Mouse (Mus musculus) lung, adult 18-20 months (tissue): Measurements from ENCODE around the gene Ccdc141.
A peak's percentile ranks its signal among the peaks of the same experiment; 100 is the strongest.
"Not testable (repeated sequence)": the region's sequence is repeated elsewhere in the genome, so short reads cannot be mapped to it uniquely, and the experiment has no call there.

Experiments used
- DNase-seq, 2 experiments: peaks; one replicate each; pipeline ENCODE4 v3.0.0; 2022; ENCODE audit warnings: mixed read lengths in 2 of 2

Gene Ccdc141

DNA sequence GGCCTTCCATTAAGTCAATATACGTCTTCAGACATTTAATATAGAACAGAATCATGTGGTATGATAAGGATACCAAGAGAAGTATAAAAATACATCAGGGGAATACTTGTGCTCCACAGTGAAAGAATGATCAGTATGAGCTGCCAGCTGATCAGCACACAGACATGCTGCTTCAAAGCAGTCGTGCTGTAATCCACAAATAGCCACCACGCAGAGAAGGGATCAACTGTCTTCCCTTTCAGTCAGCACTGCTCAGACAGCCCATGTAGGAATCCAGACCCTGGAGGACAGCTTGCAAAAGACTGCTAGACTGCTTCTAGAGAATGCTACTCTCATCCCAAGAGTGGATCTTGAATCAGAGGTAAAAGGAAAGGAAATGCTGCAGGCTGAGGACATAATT, 127.5 kb downstream of the Ccdc141 start:
- no peak for DNase-seq

GRCm38 (mm10) chr2:77039683-77040082, 130.8 kb downstream of the Ccdc141 start:
- no peak for DNase-seq

DNA sequence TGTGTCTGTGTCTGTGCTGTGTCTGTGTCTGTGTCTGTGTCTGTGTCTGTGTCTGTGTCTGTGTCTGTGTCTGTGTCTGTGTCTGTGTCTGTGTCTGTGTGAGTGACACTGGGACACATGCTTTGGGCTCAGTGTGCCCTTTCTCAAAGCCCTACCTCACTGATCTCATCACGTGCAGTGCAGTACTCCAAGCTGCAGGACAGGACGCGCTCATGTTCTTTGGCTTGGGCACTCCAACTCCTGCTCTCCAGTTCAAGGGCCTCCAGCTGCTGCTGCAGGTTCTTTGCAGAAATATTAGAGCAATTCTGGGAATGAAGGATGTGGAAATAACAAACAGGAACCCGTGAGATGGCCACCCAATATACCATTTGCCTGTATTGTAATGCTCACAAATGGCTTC, 131.2 kb downstream of the Ccdc141 start:
- DNase-seq = peak; percentile 31 to 54

DNA sequence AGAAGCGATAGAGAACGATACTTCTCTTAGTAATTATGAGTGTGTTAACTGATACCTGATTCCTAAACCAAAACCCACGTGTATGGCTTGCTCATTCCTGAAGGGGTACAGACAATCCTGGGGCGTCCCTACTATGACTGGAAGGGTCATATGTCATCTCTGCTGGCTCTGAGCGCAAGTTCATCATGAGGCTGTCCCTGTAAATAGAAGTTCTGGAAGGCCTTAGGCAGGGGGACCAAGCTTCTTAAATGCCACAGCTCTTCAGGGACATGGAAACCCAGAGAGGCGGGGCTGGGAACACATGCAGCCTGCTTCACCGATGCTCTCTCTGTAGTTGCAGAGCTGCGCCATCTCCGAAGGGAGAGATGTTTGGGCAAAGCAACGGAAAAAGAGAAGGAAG, 133.2 kb downstream of the Ccdc141 start:
- DNase-seq = no peak

DNA sequence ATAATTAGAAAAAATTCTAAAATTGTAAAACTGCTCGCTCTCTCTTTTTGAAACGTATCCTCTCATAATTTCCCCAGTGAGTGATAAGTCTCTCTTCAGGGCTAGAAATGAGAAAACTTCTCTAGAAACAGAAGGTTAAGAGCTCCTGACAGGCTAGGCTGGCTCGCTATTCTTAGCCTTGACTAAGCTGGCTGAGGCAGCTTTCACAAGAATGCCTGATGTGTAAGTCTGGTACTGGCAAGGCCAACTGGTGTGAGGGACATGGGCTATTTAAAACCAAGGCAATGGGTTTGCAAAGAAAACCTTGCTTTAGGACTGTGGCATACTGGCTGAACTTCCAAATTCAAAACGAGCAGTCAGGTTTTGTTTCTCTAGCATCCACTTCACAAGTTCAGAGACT, 136.3 kb downstream of the Ccdc141 start:
- DNase-seq = no peak

- no peak for DNase-seq
Measured at GRCm38 (mm10) chr2:77033322-77034060, 136.9 kb downstream of the Ccdc141 start.

DNA sequence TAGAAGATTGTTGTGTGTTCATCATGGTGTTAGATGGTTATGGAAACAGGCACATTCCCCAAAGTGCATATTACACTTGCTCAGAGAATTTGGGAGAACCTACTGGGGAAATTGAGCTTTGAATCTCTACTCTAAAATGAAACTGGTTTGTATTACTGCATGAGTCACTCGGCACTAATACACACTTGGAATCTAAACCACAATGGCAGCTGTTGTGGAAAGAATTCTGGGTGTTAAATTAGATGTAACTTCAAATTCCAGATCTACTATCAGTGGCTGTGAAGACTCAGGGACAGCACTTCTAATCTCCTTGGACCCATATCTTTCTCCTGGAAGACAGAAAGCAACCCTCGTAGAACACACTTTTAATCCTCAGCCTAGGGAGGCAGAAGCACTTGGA, 149.8 kb downstream of the Ccdc141 start:
- DNase-seq = no peak

- DNase-seq = no peak
Measured at GRCm38 (mm10) chr2:77017735-77018134, 152.7 kb downstream of the Ccdc141 start.

GRCm38 (mm10) chr2:77013449-77013848, 157.0 kb downstream of the Ccdc141 start:
- DNase-seq = not testable (repeated sequence)

- DNase-seq = no peak
Measured at GRCm38 (mm10) chr2:77011981-77012380, 158.5 kb downstream of the Ccdc141 start.

DNA sequence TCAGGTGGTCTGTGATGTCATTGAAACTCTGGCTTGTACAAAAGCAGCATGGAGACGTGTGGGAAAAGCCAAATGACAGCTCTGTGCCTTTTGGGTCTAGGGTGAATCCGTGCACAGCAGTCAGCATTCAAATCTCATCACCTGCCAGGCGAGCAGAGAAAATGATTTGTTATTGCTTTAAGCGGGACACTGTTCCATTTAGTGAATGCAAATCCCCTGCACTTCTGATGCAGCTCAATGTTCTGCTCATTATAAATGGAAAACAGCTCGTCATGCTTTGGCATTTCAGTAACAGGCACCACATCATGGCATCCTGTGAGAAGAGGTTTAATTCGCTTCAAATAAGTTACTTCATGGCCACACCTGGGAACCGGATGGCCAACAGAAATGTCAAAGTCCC, 163.4 kb downstream of the Ccdc141 start:
- DNase-seq = no peak

- peak in 1 of 2 experiments; percentile 12 for DNase-seq
Measured at GRCm38 (mm10) chr2:77003148-77003547, 167.3 kb downstream of the Ccdc141 start.

DNA sequence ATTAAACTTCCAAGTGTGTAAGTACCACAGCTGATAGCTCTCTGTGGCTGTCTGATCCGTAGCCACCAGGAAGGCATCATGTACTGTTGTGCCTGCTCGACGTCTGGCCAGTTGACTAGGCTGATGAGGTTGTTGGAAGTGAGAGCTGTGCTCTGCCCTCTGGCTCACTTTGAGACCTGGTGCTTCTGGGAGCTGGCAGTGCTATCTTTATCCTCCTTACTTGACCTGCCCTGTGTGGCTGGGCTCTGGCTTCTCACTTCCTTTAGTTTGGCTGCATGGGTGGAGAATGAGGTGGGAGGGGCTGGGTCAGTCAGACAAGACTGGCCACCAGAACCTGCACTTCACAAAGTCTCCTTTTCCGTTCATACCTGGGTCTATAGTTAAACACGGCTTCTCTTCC, 172.1 kb downstream of the Ccdc141 start:
- no peak for DNase-seq

DNA sequence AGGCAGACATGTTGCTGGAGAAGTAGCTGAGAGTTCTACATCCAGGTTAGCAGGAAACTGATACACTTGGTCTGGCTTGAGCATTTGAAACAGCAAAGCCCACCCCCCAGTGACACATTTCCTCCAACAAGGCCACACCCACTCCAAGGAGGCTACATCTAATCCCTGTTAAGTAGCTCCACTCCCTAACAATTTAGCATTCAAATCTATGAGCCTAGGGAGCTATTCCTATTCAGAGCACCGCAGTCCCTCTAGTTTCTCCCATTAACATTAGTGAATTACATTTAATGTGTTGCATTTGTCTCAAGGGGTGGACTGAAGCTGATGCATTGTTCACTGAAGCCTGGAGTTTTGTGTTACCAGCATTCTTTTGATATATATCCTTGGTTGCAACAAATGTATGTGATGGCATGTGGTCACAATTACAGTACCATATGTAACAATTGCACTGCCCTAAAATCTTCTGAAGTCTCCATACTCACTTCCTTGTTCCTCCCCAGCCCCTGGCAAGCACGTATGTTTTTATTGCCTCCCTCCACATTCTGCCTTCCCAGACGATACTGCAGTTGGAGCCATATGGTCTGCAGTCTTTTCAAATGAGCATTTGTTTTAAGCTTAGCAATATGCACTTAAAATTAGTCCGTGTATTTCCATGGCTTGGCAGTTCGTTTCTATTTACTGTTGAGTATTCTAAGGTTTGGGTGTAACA, 177.8 kb downstream of the Ccdc141 start:
- DNase-seq = no peak

GRCm38 (mm10) chr2:76987317-76987716, 183.1 kb downstream of the Ccdc141 start:
- DNase-seq = peak; percentile 11 to 27

DNA sequence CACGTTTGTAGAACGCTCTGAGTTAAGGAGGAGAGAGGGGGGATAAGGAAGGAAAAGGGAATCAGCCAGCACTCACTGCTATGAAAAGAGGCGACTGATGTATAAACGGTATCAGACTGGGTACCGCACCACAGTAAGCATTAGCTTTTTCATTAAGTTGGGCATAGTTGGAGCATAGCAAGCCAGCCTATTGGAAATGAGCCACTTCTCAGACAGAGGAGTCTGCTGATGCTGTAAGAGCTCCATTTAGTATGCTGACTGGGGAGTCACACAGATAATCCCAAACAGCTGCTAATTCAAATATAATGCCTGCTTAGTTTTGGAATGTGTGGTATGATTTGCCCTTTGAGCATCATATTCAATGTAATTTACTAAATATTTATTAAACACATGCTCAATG, 186.1 kb downstream of the Ccdc141 start:
- no peak for DNase-seq

DNA sequence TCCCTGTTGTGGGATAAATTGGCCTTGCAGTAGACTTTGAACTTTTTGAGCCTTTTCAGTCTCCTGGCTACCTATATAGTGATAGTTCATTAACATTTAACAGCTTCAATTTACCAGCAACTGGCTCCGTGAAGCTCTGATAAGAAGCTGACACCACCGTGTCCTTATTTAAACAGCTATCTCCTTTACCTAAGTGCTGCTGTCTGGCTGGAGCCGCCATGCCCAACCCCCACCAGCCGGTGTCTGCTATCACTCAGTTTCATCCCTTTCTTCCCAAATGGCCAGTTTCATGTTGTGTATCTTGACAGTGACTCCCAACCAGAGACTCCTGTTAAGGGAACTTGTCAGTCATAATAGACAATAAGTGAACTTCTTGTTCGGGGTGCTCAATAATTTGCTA, 186.8 kb downstream of the Ccdc141 start:
- DNase-seq = no peak

DNA sequence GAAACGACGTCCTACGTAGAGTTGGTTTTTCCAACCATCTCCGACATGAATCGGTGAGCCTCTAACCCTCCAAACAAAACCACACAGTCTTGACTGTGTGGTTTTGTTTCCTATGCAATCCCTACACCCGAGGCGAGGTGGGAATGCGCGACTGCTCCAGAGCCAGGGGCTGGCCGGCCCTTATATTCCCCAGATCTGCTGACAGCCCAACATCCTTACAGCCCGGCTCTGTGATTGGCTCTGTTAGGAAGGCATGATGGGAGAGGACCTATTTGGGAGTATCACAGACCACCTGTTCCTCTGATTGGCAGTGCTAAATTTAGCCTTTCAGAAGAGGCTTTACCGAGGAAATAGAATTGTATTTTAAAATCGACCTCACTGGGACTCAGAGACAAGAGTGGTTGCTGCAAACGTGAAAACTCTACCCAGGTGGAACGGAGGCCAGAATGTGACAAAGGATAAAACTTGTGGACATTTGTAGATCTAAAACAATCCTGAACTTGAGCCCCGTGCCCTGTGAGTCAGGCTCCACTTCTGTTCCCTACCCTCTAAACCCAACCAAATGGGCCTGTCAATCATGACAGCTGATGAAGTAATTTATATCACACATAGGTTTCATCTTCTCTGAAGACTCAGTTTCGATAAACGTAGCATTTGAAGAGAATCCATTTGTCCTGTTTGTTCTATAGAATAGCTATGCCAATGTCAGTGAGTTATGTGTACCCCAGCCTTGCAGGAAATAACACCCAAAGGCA, 187.9 kb downstream of the Ccdc141 start, which contains the start of gene Ttn:
Ttn (minus strand) TSS at position 157 of the 755 bp plus-strand sequence.
- no peak for DNase-seq

DNA sequence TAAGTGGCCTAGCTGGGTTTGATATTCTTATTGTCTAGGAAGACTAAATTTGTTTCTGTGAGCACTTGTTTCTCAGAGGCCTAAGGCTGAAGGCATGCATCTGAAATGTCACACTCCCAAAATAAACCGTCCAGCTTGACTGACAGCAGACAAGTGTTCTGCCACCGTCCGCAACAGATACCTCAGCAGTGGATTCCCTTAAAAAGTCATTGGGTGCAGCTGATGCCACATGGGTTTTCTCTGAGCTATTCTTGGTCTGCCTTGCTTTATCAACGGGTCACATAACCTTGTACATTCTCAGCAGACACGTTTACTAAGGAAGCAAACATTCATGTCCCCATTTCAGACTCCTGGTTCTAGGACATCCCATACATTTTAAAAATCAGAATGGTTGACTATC, 188.7 kb downstream of the Ccdc141 start:
- no peak for DNase-seq

DNA sequence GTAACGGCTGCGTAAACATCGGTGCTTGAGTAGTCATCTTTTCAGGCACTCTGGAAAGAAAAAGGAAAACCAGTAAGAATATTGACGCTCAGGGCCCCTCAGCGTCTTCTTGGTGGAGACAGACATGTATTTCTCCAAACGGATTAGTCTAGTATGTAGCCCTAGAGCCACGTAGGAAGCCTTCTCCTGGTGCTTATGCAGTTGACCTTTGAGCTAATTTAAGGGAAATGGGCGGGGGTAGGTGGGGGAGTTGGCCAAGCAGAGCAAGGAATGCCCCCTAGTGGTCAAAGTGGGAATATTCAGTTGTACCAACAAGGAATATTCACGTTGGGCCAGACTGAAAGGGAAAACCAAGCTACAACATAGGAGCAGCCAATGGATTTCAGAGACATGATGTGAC, 190.3 kb downstream of the Ccdc141 start:
- peak; percentile 16 to 64 for DNase-seq

DNA sequence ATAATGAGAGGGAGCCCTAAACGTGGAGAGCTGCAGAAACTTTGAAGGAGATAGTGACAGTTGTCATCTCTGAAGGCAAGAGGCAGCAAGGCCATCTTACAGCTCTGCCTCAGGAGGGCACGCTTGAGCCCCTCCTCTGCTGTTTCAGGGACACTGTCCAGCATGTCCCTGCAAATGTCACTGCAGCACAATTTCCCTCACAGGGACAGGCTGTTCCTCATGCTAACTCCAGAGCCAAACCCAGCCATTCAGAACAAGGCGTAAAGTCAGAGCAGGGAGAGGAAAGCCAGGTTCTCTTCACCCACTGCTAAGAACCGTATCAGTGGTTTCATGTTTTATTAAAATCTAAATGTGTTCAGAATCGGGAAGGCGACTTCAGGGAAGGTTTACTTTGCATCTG, 192.8 kb downstream of the Ccdc141 start:
- no peak for DNase-seq

DNA sequence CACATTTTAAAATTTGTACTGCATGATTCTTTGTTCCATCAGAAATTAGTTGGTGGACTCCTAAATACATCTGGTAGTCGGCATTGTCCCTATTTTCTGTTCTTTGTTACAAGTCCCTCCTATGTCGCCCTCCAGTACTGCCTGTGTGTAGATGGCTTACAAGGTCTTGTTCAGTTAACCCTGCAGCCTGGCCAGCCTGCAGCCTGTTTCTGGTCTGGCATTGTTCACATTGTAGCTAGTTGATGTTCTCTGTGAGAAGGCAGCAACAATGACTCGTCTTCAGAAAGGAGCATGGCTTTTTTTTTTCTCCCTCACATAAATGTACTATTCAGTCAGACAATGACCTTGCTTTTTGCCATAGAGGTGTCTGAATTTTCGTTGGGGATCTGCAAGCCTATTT, 198.4 kb downstream of the Ccdc141 start:
- no peak for DNase-seq

- no peak for DNase-seq
Measured at GRCm38 (mm10) chr2:76971069-76971468, 199.4 kb downstream of the Ccdc141 start.

DNA sequence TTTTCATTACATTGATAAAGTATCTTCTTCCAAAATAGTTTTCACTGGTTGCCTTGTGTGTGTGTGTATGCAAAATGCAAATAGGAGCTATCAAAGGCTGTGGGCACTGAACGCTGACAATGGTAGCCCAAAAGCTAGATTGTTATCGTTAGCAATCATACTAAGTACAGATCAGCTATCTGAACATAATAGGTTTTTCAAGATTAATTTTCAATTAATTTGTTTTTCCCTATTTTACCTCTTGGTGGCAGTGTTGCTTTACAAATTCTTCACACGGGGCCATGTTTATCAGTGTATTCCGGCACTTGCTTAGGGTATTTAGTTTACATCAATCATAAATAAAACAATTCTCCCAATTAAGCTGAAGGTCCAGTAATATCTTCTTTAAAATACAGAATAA, 199.8 kb downstream of the Ccdc141 start:
- no peak for DNase-seq
